Mouse (Mus musculus) stomach, embryonic 15.5 days (tissue): Measurements from ENCODE around the gene Agap1. TPM values are rescaled to one million over a fixed set of nuclear protein-coding genes. Genes with fewer than 3 reads are reported as not detected.

ENCODE experiments used
- ATAC-seq: fragments of 200-750 bp; cut with Nextera tagmentation; 2 replicates; pipeline ENCODE4 v1.8.0; 2017; ENCODE audit warnings: low read depth, moderate number of reproducible peaks, moderate TSS enrichment; ENCODE audit not compliant: insufficient read depth, low FRiP score
- H3K27ac ChIP-seq: fragments of 300-500 bp; sonication (generic); 2 replicates; pipeline ENCODE4 v1.5.1; 2015; ENCODE audit warnings: mild to moderate bottlenecking, inconsistent platforms
- H3K27me3 ChIP-seq: fragments of 300-500 bp; sonication (generic); replicated peaks from 2 replicates; pipeline ENCODE4 v1.6.1; 2015; ENCODE audit warnings: inconsistent platforms
- H3K36me3 ChIP-seq: fragments of 300-500 bp; sonication (generic); 2 replicates; pipeline ENCODE4 v1.6.1; 2015; ENCODE audit warnings: inconsistent platforms
- H3K4me1 ChIP-seq: fragments of 300-500 bp; sonication (generic); 2 replicates; pipeline ENCODE4 v1.6.1; 2015; ENCODE audit warnings: inconsistent platforms
- H3K4me2 ChIP-seq: fragments of 300-500 bp; sonication (generic); 2 replicates; pipeline ENCODE4 v1.6.1; 2015; ENCODE audit warnings: mild to moderate bottlenecking, inconsistent platforms
- H3K4me3 ChIP-seq: fragments of 300-500 bp; sonication (generic); replicated peaks from 2 replicates; pipeline ENCODE4 v1.5.1; 2015; ENCODE audit warnings: inconsistent platforms
- H3K9ac ChIP-seq: fragments of 300-500 bp; sonication (generic); 2 replicates; pipeline ENCODE4 v1.6.1; 2015; ENCODE audit warnings: inconsistent platforms
- H3K9me3 ChIP-seq: fragments of 300-500 bp; sonication (generic); 2 replicates; pipeline ENCODE4 v1.6.1; 2016; ENCODE audit warnings: inconsistent platforms
- WGBS: fragments of 180-500 bp; shearing (Covaris S2); methylation state at CpG from one replicate; pipeline ENCODE4 v1.1.7; 2015; 5-methylcytosine and 5-hydroxymethylcytosine counted together
- polyA plus RNA-seq: library from polyadenylated mRNA; unstranded; fragments of >200 nt; fragmentation: Nextera tagmentation; extraction: Ambion mirVana; gene quantifications from 2 replicates; pipeline ENCODE4 v1.2.1, GENCODE M21; 2015

The Agap1 gene
- polyA plus RNA-seq, 1 experiment from 2014 or later: 9.3 TPM

GRCm38 (mm10) chr1:89942395-89942976 lies 487.9 kb downstream of the Agap1 start:
- Histone ChIP-seq H3K27ac (no peak overlapping the region), H3K4me1 (peaks cover 12% of the 10 kb centered on the region; the same call in 1 of the 2 replicates), H3K27me3 (peaks cover 68% of the 10 kb centered on the region), H3K36me3 (no peaks in the 10 kb centered on the region), H3K4me2 (peak overlapping the region; percentile 45; the same call in 1 of the 2 replicates), H3K9me3 (no peaks in the 10 kb centered on the region), H3K4me3 (no peak overlapping the region; the same call in 1 of the 2 replicates), H3K9ac (no peak overlapping the region)
- 8% methylated on average over 15 of the region's 15 CpGs for WGBS
- ATAC-seq: no peak

GRCm38 (mm10) chr1:89943202-89943601 lies 488.6 kb downstream of the Agap1 start:
- no peak for ATAC-seq
- H3K27me3 ChIP-seq: peaks cover 61% of the 10 kb centered on the region
- H3K4me2 ChIP-seq: no peak overlapping the region
- H3K9me3 ChIP-seq: no peaks in the 10 kb centered on the region
- H3K36me3 ChIP-seq: no peaks in the 10 kb centered on the region
- peaks cover 12% of the 10 kb centered on the region; the same call in 1 of the 2 replicates for H3K4me1 ChIP-seq
- H3K9ac ChIP-seq: no peak overlapping the region
- no peak overlapping the region for H3K27ac ChIP-seq
- no peak overlapping the region for H3K4me3 ChIP-seq
- WGBS: 1% methylated on average over 16 of the region's 16 CpGs
